Mouse (Mus musculus): ENCODE measurements around the gene Pramel7. TPM values are rescaled to one million over a fixed set of nuclear protein-coding genes. Genes with fewer than 3 reads are reported as not detected.

Pramel7 gene
- polyA plus RNA-seq, 1 experiment from 2014 or later, result not detected

- no peaks in the 10 kb centered on the region for H3K36me3 ChIP-seq
- no peak overlapping the region for H3K4me2 ChIP-seq
- no peak overlapping the region for H3K27ac ChIP-seq (replicated peaks)
- no peaks in the 10 kb centered on the region for H3K9me3 ChIP-seq
- no peak for ATAC-seq (ENCODE audit: low FRiP score, low read depth)
- H3K9ac ChIP-seq, result no peak overlapping the region
- no peak overlapping the region for H3K4me3 ChIP-seq
- H3K27me3 ChIP-seq, result no peaks in the 10 kb centered on the region
- H3K4me1 ChIP-seq (replicated peaks), result no peaks in the 10 kb centered on the region
These were observed 16.7 kb downstream of the Pramel7 start for GRCm38 (mm10) chr2:87480207-87480606.

- H3K4me1 ChIP-seq (replicated peaks), result no peaks in the 10 kb centered on the region
- H3K4me3 ChIP-seq, result no peak overlapping the region
- ATAC-seq (ENCODE audit: low FRiP score, low read depth), result no peak
- H3K9me3 ChIP-seq, result no peaks in the 10 kb centered on the region
- no peak overlapping the region for H3K9ac ChIP-seq
- no peaks in the 10 kb centered on the region for H3K27me3 ChIP-seq
- no peak overlapping the region for H3K27ac ChIP-seq (replicated peaks)
- no peaks in the 10 kb centered on the region for H3K36me3 ChIP-seq
- 95% methylated on average over 4 of the region's 4 CpGs for WGBS
- H3K4me2 ChIP-seq, result no peak overlapping the region
These were observed 35.1 kb downstream of the Pramel7 start for GRCm38 (mm10) chr2:87461769-87462168.

GRCm38 (mm10) chr2:87453662-87454061 lies 43.2 kb downstream of the Pramel7 start, which contains the start of gene Olfr1126:
Gene Olfr1126 (plus strand): TSS chr2:87453962.
- no peak within 1 kb of the TSS for H3K9ac ChIP-seq
- no peak within 1 kb of the TSS for H3K4me2 ChIP-seq
- ATAC-seq (ENCODE audit: low FRiP score, low read depth), result no peak
- H3K36me3 ChIP-seq, result no peaks in the 10 kb centered on the region
- no peaks in the 10 kb centered on the region for H3K27me3 ChIP-seq
- H3K4me1 ChIP-seq (replicated peaks), result no peaks in the 10 kb centered on the region
- no peaks in the 10 kb centered on the region for H3K9me3 ChIP-seq
- no peak within 1 kb of the TSS for H3K27ac ChIP-seq (replicated peaks)
- H3K4me3 ChIP-seq, result no peak within 1 kb of the TSS

Other genes starting within 250 kb of the Pramel7 start
- not detected in 2 replicates for gene Olfr1115, start 249.1 kb downstream of the Pramel7 start, polyA plus RNA-seq (2015; fragmentation: Nextera tagmentation; extraction: Ambion mirVana)
- gene Olfr1116, start 229.6 kb downstream of the Pramel7 start, polyA plus RNA-seq (2015; fragmentation: Nextera tagmentation; extraction: Ambion mirVana), result not detected in 2 replicates
- not detected in 2 replicates for gene Olfr1118, start 189.5 kb downstream of the Pramel7 start, polyA plus RNA-seq (2015; fragmentation: Nextera tagmentation; extraction: Ambion mirVana)
- gene Olfr1120, start 142.3 kb downstream of the Pramel7 start, polyA plus RNA-seq (2015; fragmentation: Nextera tagmentation; extraction: Ambion mirVana), result not detected in 2 replicates
- gene Olfr1121, start 127.2 kb downstream of the Pramel7 start, polyA plus RNA-seq (2015; fragmentation: Nextera tagmentation; extraction: Ambion mirVana), result not detected in 2 replicates
- not detected in 2 replicates for gene Olfr1122, start 111.2 kb downstream of the Pramel7 start, polyA plus RNA-seq (2015; fragmentation: Nextera tagmentation; extraction: Ambion mirVana)
- gene Olfr1123, start 80.5 kb downstream of the Pramel7 start, polyA plus RNA-seq (2015; fragmentation: Nextera tagmentation; extraction: Ambion mirVana), result not detected in 2 replicates
- 0.07 and 0.10 TPM in 2 replicates for gene Olfr1124, start 66.8 kb downstream of the Pramel7 start, polyA plus RNA-seq (2015; fragmentation: Nextera tagmentation; extraction: Ambion mirVana)
- not detected in 2 replicates for gene Olfr1126, start 43.1 kb downstream of the Pramel7 start, polyA plus RNA-seq (2015; fragmentation: Nextera tagmentation; extraction: Ambion mirVana)
- gene Pramel6, start 9.5 kb upstream of the Pramel7 start, polyA plus RNA-seq (2015; fragmentation: Nextera tagmentation; extraction: Ambion mirVana), result not detected in 2 replicates
- gene Olfr153, start 34.7 kb upstream of the Pramel7 start, polyA plus RNA-seq (2015; fragmentation: Nextera tagmentation; extraction: Ambion mirVana), result not detected in 2 replicates
- not detected in 2 replicates for gene Olfr1128, start 48.4 kb upstream of the Pramel7 start, polyA plus RNA-seq (2015; fragmentation: Nextera tagmentation; extraction: Ambion mirVana)
- not detected in 2 replicates for gene Olfr1129, start 76.8 kb upstream of the Pramel7 start, polyA plus RNA-seq (2015; fragmentation: Nextera tagmentation; extraction: Ambion mirVana)
- gene Olfr1130, start 109.1 kb upstream of the Pramel7 start, polyA plus RNA-seq (2015; fragmentation: Nextera tagmentation; extraction: Ambion mirVana), result not detected in 2 replicates
- gene Olfr1131, start 130.0 kb upstream of the Pramel7 start, polyA plus RNA-seq (2015; fragmentation: Nextera tagmentation; extraction: Ambion mirVana), result not detected in 2 replicates
- not detected in 2 replicates for gene Olfr1132, start 140.4 kb upstream of the Pramel7 start, polyA plus RNA-seq (2015; fragmentation: Nextera tagmentation; extraction: Ambion mirVana)
- not detected in 2 replicates for gene Olfr1133, start 150.3 kb upstream of the Pramel7 start, polyA plus RNA-seq (2015; fragmentation: Nextera tagmentation; extraction: Ambion mirVana)
- not detected in 2 replicates for gene Olfr1134, start 161.4 kb upstream of the Pramel7 start, polyA plus RNA-seq (2015; fragmentation: Nextera tagmentation; extraction: Ambion mirVana)
- gene Olfr1135, start 176.6 kb upstream of the Pramel7 start, polyA plus RNA-seq (2015; fragmentation: Nextera tagmentation; extraction: Ambion mirVana), result not detected in 2 replicates
- gene Olfr1136, start 196.9 kb upstream of the Pramel7 start, polyA plus RNA-seq (2015; fragmentation: Nextera tagmentation; extraction: Ambion mirVana), result not detected in 2 replicates
- not detected in 2 replicates for gene Olfr1137, start 216.1 kb upstream of the Pramel7 start, polyA plus RNA-seq (2015; fragmentation: Nextera tagmentation; extraction: Ambion mirVana)
- gene Olfr1138, start 242.9 kb upstream of the Pramel7 start, polyA plus RNA-seq (2015; fragmentation: Nextera tagmentation; extraction: Ambion mirVana), result not detected in 2 replicates
- not detected in 2 replicates for gene Olfr1140, start 246.7 kb upstream of the Pramel7 start, polyA plus RNA-seq (2015; fragmentation: Nextera tagmentation; extraction: Ambion mirVana)

Measured in hindbrain, embryonic 15.5 days (tissue).